Mouse (Mus musculus): ENCODE measurements at regions not wholly inside any gene's neighbourhood (a gene's known extent, or its start where the extent isn't known, plus 50 kb on each side); places are given as distances from the start of the nearest gene placed in this dataset.
A peak's percentile ranks its signal among the peaks of the same experiment; 100 is the strongest.

DNA sequence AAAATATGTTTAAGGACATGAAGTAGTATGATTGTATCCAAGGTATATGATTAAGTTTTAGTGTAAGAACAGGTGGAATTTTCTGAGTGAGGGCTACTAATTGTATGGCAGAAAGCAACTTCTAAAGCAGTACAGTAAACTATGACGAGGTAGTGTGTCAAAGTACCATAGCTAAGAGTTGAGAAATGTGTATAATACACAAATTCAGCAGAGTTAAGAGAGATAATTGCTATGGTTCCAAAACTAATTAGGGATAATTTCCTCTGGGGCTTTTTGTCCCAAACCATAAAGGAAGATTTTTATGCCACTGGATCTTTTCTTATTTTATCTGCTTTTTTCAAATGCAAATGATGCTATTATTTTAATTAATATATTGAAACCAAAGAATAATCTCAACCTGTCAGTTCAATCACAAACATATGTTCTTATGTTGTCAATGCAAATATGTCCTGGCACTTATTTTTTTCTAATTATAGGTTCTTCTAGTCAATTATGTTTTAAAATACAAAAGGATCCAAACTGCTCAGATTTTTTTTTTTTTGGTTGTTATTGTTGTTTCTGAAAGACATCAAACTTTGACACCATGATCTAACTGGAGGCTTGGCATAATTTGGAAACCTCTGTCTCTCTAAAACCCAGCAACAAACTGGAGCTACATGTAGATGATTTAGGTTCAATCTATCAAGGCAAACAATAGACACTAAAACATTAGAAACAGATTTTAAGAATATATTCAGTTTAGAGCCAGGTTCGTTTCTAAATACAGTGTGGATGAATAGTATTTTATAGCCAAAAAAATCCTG is 675.8 kb downstream of the Otol1 start:
- peak; percentile 32; the same call in 1 of the 2 replicates for ATAC-seq
- DNase-seq: peak; percentile 6
- H3K4me1 ChIP-seq (ENCODE audit: insufficient read depth): no peaks in the 10 kb centered on the region
- H3K4me2 ChIP-seq (ENCODE audit: low read depth): no peak overlapping the region
- 37% methylated on average over 2 of the region's 2 CpGs for whole genome bisulfite sequencing
- no peak overlapping the region for H3K9ac ChIP-seq
- H3K27ac ChIP-seq (ENCODE audit: low read depth, low read length): no peak overlapping the region
- H3K36me3 ChIP-seq (ENCODE audit: insufficient read depth): no peaks in the 10 kb centered on the region
- H3K27me3 ChIP-seq (ENCODE audit: insufficient read depth, low read length): no peaks in the 10 kb centered on the region
- H3K4me3 ChIP-seq (ENCODE audit: low read depth, low read length): no peak overlapping the region
- TF ChIP-seq CTCF (IDR thresholded peaks at IDR 0.05; ENCODE audit: low read depth): no peak
- H3K9me3 ChIP-seq (ENCODE audit: low read length): no peaks in the 10 kb centered on the region

DNA sequence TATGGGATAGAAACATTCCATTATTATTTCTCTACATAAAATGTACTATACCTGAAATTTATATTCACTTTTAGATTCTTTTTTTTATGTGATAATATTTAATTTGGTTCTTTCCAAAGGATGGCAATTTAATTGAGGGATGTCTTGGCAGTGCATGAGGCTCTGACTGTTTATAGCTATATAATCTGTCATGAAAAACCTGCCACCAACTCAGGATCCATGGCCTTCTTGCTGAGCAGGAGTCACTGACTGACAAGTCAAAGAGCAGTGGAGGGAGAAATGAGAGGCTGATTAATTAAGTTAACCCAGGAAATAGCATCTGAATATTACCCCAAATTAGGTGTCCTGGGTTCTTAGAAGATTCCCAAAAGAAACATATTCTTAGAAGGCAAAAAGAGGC is 676.8 kb downstream of the Otol1 start:
- no peak for DNase-seq
- no peak for TF ChIP-seq CTCF (IDR thresholded peaks at IDR 0.05; ENCODE audit: low read depth)
- Histone ChIP-seq H3K4me1 (ENCODE audit: insufficient read depth) (no peaks in the 10 kb centered on the region), H3K4me2 (ENCODE audit: low read depth) (no peak overlapping the region), H3K36me3 (ENCODE audit: insufficient read depth) (no peaks in the 10 kb centered on the region), H3K27me3 (ENCODE audit: insufficient read depth, low read length) (no peaks in the 10 kb centered on the region), H3K4me3 (ENCODE audit: low read depth, low read length) (no peak overlapping the region), H3K27ac (ENCODE audit: low read depth, low read length) (no peak overlapping the region), H3K9ac (no peak overlapping the region), H3K9me3 (ENCODE audit: low read length) (no peaks in the 10 kb centered on the region)
- no peak for ATAC-seq

Measured in forebrain, postnatal 0 days (tissue).